Mouse (Mus musculus): Measurements from ENCODE around the gene Btbd17.

Gene Btbd17

GRCm38 (mm10) chr11:114807025-114807424 lies 11.3 kb upstream of the Btbd17 start:
- ATAC-seq (ENCODE audit: insufficient number of reproducible peaks, low FRiP score, low TSS enrichment) = no peak

- ATAC-seq (ENCODE audit: insufficient number of reproducible peaks, low FRiP score, low TSS enrichment) = no peak
Observed at GRCm38 (mm10) chr11:114803990-114804389, 8.2 kb upstream of the Btbd17 start.

- ATAC-seq (ENCODE audit: insufficient number of reproducible peaks, low FRiP score, low TSS enrichment) = no peak
Observed at GRCm38 (mm10) chr11:114802540-114803267, 7.0 kb upstream of the Btbd17 start.

DNA sequence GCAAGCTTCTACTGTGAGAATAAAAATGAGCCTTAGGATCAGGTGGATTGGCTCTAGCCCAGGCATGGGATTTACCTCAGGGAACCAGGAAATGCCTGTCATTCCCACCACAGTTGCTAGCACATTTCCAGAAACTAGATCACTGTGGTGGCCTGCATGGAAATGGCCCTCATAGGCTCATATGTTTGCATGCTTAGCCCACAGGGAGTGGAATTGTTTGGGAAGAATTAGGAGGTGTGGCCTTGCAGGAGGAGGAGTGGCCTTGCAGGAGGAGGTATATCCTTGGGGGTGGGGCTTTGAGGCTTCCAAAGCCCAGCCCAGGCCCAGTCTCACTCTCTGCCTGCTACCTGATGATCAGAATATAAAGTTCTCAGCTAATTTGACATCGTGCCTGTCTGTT lies 6.2 kb upstream of the Btbd17 start:
- no peak for ATAC-seq (ENCODE audit: insufficient number of reproducible peaks, low FRiP score, low TSS enrichment)

- ATAC-seq (ENCODE audit: insufficient number of reproducible peaks, low FRiP score, low TSS enrichment) = no peak
Observed at GRCm38 (mm10) chr11:114798624-114799023, 2.9 kb upstream of the Btbd17 start, which contains the start of gene Gpr142. Gpr142 (plus strand) TSS chr11:114798924.

DNA sequence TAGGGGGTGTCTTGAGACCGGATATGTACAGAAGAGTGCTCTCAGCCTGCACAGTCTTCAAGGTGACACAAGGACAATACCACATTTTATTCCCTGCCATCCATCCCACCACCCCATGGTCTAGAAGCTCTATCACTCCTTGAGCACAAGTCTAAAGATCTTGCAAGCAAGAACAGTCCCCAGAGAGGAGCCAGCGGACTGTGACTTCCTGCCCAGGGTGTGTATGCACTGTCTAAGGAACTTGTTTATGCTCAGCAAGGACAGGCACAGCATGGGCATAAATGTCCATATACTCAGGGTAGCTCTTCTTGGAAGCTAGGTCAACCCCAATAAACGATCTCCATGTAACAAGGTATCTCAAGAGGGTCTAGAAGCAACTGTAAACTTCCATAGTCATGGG lies 2.2 kb upstream of the Btbd17 start:
- ATAC-seq (ENCODE audit: insufficient number of reproducible peaks, low FRiP score, low TSS enrichment) = no peak

- ATAC-seq (ENCODE audit: insufficient number of reproducible peaks, low FRiP score, low TSS enrichment) = no peak
Observed at GRCm38 (mm10) chr11:114797176-114797575, 1.4 kb upstream of the Btbd17 start.

DNA sequence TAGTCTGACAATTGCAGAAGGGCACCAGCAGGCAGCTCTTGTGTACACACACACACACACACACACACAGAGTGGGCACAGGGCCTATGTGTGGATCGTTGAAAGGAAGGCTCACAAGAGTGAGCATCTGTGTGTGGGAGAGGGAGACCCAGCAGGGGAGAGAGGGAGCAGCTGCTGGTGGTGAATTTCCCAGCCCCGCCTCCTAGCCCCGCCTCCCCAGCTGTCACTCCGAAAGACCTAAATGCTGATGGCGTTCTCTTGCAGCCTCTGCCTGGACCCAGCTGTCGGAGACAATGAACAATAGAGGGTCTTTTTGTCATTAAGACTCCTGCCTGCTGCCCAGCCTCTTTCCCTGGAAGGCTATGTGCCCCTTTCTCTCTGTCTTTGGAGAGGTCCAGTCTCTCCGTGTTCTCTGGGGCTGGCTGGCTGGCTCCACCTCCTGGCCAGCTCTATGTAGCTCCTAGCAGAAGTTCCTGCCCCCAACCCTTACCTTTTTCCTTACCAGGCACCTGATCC lies 456 bp downstream of the Btbd17 start:
- ATAC-seq (ENCODE audit: insufficient number of reproducible peaks, low FRiP score, low TSS enrichment) = peak; percentile 54; the same call in 1 of the 2 replicates

GRCm38 (mm10) chr11:114794691-114795090 lies 1.1 kb downstream of the Btbd17 start:
- no peak for ATAC-seq (ENCODE audit: insufficient number of reproducible peaks, low FRiP score, low TSS enrichment)

DNA sequence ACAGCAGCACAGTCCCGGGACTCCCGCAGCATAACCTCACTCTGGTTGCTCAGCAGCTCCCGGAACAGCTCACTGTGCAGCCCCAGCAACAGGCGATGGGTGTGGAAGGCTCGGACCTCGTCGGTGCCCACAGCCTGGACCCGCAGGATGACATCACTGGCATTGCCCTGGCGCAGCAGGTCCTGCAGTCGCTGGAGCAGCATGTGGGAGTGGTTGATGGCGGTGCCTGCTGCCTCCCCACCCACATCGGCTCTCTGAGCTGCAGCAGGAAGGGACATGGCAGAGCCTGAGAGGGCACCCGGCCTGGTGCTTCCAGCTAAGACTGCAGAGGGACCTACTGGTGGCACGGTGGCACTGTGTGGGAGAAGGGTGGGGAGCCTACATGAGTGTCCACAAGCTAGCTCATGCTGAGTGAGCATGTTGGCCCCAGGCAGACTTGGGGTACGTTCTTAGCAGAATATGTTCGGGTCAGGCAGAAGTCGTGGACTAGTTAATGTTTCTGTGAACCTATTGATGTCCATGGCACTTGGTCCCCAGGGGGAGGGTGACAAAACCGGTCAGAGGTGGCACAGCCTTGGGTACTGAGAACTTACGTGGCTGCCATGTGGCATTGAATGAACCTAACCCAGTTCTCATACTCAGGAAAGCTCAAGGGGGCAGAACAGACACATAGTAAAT lies 1.7 kb downstream of the Btbd17 start:
- no peak for ATAC-seq (ENCODE audit: insufficient number of reproducible peaks, low FRiP score, low TSS enrichment)

DNA sequence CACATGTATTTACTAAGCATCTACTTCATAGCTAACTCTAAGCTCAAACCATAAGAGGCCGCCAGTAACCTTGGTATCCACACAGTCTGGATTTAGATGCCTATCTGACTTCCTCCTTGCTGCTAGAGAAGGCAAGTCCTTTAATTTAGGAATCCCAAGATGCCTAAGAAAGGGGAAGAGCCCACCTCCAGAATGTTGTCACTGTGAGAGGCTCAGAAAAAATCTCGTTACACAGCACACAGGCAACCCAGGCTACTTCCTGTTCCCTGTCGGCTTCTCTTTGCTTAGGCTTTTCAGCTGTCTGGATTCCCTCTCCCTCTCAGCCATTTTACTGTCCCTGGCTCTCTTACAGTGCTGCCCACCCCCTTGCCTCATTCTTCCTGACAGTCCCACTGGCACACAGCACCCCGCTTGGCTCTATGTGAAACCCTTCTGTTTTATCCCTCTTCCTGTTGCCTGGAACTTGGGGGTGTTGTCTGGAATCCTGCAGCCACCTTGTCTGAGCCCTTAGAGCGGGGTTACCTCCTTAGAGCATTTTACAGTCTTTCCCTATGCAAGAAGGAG lies 2.7 kb downstream of the Btbd17 start:
- no peak for ATAC-seq (ENCODE audit: insufficient number of reproducible peaks, low FRiP score, low TSS enrichment)

- ATAC-seq (ENCODE audit: insufficient number of reproducible peaks, low FRiP score, low TSS enrichment) = no peak
Observed at GRCm38 (mm10) chr11:114791891-114792411, 3.8 kb downstream of the Btbd17 start.

- no peak for ATAC-seq (ENCODE audit: insufficient number of reproducible peaks, low FRiP score, low TSS enrichment)
Observed at GRCm38 (mm10) chr11:114791351-114791889, 4.3 kb downstream of the Btbd17 start.

DNA sequence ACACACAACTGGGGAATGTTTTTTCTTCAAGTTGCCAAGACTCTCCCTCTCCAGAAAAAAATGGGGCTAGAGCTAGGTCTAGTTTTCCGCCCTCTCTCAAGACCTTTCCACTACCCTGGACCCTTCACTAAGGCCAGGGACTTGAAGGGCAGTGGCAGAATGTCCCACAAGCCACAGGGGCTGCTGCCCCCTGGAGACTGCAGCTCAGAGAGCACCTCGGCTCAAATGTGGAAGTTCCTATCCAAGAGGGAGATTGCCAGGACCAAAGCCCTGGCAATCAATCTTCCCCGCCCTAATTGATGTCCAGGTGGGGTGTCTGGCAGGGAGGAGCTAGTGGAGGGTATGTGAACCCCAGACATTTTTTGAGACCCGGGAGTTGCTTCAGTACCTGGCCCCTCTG lies 4.9 kb downstream of the Btbd17 start:
- ATAC-seq (ENCODE audit: insufficient number of reproducible peaks, low FRiP score, low TSS enrichment) = no peak

- no peak for ATAC-seq (ENCODE audit: insufficient number of reproducible peaks, low FRiP score, low TSS enrichment)
Observed at GRCm38 (mm10) chr11:114790171-114790570, 5.6 kb downstream of the Btbd17 start.

GRCm38 (mm10) chr11:114789716-114790115 lies 6.0 kb downstream of the Btbd17 start:
- no peak for ATAC-seq (ENCODE audit: insufficient number of reproducible peaks, low FRiP score, low TSS enrichment)

GRCm38 (mm10) chr11:114789061-114789714 lies 6.6 kb downstream of the Btbd17 start:
- peak; percentile 50; the same call in 1 of the 2 replicates for ATAC-seq (ENCODE audit: insufficient number of reproducible peaks, low FRiP score, low TSS enrichment)

- no peak for ATAC-seq (ENCODE audit: insufficient number of reproducible peaks, low FRiP score, low TSS enrichment)
Observed at GRCm38 (mm10) chr11:114787611-114788010, 8.1 kb downstream of the Btbd17 start.

DNA sequence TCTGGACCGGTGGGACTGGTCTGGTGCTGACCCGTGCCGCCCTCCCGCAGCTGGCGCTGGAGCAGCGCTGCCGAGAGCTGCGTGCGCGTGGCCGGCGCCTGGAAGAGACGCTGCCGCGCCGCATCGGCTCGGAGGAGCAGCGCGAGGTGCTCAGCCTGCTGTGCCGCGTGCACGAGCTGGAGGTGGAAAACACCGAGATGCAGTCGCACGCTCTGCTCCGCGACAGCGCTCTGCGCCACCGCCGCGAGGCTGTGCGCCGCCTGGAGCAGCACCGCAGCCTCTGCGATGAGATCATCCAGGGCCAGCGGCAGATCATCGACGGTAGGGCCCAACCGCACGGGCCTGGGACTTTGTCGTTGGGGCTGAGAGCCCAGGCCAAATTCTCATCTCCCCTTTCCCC lies 9.4 kb downstream of the Btbd17 start:
- ATAC-seq (ENCODE audit: insufficient number of reproducible peaks, low FRiP score, low TSS enrichment) = no peak

DNA sequence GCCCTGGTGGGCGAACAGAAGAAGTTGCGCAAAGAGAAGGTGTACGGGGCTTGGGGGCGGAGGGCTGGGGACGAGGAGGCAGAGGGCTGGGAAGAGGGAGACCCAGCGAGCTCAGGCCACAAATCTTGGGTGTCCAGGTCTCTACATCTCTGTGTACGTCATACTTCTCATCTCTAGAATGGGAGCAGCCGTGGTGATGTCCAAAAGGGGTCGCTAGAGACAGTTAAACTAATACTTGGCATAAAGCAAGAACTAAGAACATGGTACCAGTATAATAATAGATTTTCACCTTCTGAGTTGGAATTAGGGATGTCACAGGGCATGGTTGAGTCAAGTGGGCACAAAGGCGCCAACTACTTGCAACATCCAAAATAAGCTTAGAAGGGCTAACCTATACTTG lies 9.9 kb downstream of the Btbd17 start:
- ATAC-seq (ENCODE audit: insufficient number of reproducible peaks, low FRiP score, low TSS enrichment) = no peak
